Mouse (Mus musculus) liver (tissue): ENCODE data around the gene Hs3st1.
"Not testable (repeated sequence)": the region's sequence is repeated elsewhere in the genome, so short reads cannot be mapped to it uniquely, and the experiment has no call there.

Experiments
- DNase-seq: peaks from one replicate; pipeline ENCODE4 v3.0.0-alpha.2; 2020; ENCODE audit warnings: mixed read lengths

The Hs3st1 gene

GRCm38 (mm10) chr5:39755375-39755774 lies at the start of gene Hs3st1:
Hs3st1 (minus strand) TSS chr5:39755475.
- DNase-seq, result not testable (repeated sequence)

GRCm38 (mm10) chr5:39804663-39805062 lies 49.4 kb upstream of the Hs3st1 start:
- DNase-seq, result no peak

- no peak for DNase-seq
These were observed 48.7 kb upstream of the Hs3st1 start for GRCm38 (mm10) chr5:39803941-39804340.

DNA sequence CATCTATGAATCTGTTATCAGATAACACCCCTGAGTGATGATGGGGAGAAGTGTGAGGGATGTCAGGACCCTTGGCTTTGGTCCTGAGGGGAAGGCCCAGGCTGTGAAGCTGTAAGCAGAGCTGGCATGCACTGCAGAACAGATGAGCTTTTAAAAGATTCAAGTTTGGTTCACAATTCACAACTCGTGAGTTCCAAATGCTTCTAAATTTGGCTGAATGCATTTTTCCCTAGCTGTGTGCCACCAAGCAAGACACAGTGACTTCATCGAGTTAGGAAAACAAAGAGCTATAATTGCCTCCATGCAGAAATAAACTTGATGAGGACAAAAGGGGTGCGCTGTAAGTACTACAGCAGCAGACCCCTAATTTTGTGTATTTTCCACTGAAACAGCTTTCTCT lies 48.2 kb upstream of the Hs3st1 start:
- no peak for DNase-seq

GRCm38 (mm10) chr5:39802110-39802509 lies 46.8 kb upstream of the Hs3st1 start:
- DNase-seq, result no peak

DNA sequence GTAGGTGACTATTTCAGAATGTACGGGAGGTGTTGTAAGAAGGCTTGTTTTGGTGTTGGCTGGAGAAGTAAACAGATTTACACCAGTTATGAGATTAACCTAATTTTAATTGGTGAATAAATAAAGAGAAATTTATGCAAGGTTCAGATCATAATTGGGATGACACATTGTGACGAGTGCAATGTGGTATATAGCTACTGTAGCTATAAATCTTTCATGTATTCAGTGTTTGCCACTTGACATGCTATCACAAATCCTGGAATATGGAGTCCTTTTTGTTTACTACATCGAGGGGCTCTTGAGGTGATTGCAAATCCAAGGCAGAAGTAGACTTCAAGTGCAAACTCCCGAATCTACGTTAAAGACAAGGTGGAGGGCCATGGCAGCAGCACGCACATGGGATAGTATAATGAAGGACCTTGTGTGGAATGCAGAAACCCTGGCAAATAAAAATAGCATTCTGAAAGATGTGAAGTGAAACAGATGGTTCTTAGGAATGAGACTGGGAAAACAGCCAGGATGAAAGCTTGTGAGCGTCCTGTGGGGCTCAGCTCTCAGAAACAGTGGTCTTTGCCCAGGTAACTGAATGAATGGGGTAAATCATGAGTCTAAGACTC lies 21.9 kb upstream of the Hs3st1 start:
- no peak for DNase-seq

DNA sequence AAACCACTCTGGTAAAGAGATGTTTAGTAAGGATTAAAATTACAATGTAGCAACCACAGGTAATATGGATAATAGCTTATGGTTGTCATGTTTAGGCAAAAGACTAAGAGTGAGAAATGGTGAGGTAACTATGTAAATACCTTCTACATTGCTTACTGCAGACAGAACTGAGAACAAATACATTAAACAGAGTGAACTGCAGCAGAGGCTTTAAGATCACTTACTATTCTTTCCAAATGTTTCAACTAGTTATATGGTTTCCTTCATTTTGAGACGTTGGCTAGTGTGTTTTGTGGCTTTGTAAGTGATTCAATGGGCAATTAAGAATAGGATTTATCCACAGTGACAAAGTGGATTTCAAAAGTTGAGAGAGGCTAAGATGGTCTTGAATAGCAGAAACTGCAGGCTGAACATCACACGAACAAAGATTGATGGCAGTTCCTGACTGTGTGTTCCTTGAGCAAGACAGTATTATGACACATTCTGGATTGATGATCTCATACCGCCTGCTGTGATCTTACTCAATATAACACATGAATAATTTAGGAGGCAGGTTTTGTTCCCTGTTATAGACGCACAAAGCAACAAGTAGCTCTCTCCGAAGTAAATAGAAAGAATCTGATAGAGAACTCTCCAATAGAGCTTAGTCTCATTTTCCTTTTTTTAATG lies 16.5 kb upstream of the Hs3st1 start:
- DNase-seq, result no peak

DNA sequence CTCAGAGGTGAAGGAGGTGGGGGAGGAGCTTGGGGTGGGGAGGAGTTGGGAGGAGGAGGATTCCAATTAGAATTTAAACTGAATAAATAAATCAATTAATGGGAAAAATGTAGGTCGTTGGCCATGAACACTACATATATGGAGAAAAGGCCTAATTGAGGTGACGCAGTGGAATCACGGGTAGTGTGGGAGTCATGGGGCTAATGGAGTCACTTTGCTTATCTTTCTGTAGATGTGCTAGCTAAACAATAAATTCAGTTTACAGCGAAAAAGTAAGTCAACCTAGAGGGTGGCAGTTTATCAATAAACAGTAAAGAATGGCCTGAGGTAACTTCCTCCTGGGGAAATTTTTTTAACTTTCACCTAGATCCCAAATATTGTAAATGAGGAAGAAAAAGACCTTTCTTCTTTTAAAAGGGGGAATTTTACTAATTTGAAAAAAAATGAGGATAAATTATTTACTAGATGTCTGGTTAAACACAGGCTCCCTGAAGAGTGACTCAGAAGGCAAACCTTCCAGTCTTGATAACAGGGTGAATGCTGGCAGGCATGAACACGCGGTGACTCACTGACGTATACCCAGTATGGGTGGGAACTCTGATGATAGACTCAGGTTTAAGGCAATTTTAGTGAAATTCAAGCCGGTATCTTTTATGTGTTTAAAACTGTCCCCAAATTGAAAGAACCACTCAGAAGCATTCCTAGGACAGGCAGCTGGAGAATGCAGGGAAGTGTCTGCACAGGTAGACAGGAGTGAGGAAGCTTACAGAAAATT lies 6.6 kb upstream of the Hs3st1 start:
- DNase-seq, result no peak

- DNase-seq, result no peak
These were observed 3.7 kb upstream of the Hs3st1 start for GRCm38 (mm10) chr5:39758890-39759475.

- DNase-seq, result no peak
These were observed 18.4 kb downstream of the Hs3st1 start for GRCm38 (mm10) chr5:39736843-39737242.

GRCm38 (mm10) chr5:39733750-39734443 lies 21.4 kb downstream of the Hs3st1 start:
- no peak for DNase-seq

DNA sequence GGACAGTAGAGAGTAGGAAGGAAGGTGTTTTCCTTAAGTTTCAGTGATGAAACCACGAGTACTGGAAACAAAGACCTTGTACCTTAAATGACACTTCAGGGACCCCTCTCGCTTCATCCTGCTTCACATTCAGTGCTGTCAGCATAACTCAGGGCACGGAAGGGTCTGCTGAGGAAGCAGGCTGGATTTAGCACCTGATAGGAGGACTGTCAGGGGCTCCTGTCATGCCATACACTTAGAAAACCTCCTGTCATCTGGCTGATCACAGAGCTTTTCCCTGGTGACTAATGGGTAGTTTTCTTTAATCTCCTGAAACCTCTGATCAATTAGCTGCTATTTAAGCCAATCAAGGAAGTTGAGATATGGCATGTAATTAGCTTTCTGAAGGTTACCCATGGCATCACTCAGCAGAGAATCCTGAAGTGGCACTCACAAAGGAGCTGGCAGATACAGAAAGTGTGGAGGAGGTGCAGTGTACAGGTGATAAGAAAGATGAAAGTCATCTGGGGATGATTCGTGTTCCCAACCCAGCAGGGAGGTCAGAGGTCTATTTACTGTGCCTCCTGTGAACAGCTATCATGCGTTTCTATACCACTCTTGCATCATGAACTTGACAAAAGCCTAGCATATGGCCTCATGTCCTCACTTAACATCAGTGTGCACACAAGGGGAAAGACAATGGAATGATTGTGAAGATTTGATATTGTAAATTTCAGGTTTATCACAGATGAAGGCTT lies 22.1 kb downstream of the Hs3st1 start:
- no peak for DNase-seq

GRCm38 (mm10) chr5:39715694-39716550 lies 39.4 kb downstream of the Hs3st1 start:
- no peak for DNase-seq

DNA sequence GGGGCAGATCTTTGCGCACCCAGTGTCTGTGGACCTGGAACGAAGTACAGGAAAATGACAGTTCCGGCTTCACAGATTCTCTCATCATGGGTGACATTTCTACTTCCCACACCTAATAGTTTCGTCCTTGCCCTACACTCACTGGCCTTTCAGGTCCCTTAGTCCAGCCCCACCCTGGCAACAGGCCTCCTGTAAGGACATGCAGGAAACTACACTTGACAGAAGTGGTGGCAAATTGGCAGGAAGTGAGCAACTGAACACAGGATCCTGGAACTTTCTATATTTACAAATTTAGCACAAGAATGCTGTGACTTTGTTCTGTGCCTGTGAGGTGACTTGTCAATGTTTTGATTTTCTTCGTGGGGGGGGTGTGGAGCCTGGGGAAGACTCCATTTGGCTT lies 40.1 kb downstream of the Hs3st1 start:
- no peak for DNase-seq

DNA sequence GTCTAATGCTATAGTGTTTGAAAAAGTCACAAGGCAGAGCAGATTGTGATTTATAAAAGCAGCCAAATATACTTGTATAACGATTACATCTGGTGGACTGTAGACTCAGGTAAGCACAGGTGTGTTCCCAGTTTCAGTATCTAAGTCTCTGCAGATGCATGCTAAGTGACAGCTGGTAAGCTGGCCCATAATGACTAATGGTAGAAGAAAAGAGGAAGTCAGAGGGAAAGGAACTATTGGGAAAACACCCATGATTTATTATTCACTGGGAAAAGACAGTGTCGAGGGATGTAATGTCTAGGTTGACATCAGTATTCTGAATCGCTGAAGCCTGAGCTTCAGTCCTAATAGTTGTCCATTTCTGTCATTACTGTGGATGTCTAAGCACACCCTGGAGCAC lies 49.7 kb downstream of the Hs3st1 start:
- DNase-seq, result no peak

GRCm38 (mm10) chr5:39660826-39661225 lies 94.4 kb downstream of the Hs3st1 start:
- no peak for DNase-seq

DNA sequence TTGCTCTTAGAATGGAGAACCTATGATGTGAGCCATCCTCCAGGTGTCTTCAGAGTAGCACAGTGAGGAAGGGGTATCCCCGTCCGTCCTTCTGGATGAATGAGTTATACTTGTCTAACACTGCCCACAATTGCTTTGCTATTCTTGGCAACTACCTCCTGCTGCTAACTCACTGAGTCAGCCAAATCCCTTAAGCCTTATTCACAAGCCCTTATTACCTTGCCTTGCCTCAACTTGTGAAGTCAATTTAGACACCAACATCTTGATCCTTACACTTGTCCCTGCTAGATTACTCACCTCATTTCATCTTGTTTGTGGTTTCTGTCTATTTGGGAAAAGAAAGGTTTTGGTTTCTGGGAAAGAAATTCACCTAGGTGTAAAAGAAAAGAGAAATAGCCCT lies 95.9 kb downstream of the Hs3st1 start:
- DNase-seq, result no peak

DNA sequence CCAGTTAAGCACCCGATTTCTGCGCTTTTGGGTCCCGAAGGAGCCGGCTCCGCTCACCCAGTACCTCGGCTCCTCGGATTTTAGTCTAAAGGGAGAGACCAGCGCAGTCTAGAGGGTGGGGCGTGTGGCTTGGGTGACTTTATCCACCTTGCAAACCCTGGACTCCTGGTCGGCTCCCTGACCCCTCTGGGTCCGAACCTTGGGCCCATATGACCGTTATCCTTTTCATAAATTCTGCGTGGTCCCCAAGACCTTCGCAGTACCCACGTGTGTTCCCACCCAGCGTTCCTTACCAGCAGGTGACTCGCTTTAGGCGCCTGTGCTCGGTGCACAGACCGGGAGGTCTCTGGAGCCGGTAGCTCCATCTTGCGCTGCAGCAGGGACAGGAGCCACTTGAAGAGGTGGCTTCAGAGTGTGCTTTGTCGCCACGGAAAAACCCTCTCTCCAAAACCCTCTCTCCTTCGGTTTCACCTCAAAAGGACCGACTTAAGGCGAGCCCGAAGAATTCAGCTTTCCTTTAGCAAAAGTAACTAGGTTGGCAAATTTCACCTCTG lies 110.4 kb downstream of the Hs3st1 start:
- DNase-seq, result no peak

DNA sequence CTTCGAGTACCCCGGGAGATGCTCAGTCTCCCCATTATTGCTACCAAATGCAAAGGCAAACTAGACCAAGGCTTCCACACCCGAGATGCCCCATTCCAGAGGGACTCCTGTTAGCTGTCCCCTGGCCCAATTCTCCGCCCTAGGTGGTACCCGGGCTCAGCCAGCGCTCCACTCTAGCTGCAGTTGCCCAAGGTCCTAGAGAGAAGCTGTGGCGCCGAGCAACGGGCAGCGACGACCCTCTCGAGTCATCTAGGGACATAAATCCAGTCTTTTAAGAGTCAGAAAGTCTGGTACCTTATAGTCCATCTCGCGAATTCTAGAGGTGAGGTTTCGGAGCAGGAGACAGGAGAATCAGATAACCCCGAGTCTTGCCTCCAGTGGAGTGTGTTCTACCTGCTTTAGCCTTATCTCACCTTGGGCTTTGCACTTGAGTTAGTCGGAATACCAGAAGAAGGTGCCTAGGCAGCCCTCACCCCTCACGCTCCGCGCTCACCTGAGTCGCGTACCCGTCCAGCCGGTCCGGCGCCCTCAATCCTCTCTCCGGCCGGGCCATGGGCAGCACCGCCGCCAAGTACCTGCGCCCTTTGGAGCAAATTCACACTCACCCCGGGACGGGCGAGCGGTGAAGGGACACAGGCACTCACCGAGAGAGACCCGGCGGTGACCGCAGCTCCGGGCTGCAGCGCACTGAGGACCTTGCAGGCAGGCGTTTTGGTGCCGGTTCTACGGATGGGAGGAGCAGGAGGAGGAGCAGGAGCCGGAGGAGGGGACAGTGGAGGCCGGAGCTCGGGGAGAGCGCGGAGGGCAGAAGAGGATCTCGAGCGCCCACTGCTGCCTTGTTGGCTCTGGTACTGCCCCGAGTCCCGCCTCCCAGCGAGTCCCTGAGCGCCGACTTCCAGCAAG lies 111.1 kb downstream of the Hs3st1 start:
- DNase-seq, result peak; percentile 75
